Mouse (Mus musculus): ENCODE data around the gene Pald1. TPM values are rescaled to one million over a fixed set of nuclear protein-coding genes. Genes with fewer than 3 reads are reported as not detected.

Gene Pald1
- polyA plus RNA-seq, 1 experiment from 2014 or later, result 3.7 TPM

- DNase-seq, result no peak
- WGBS (ENCODE audit: insufficient replicate concordance), result 26% methylated on average over 9 of the region's 9 CpGs
- Histone ChIP-seq H3K27me3 (ENCODE audit: insufficient read depth, low read length) (peaks cover 16% of the 10 kb centered on the region; the same call in 1 of the 2 replicates), H3K4me2 (ENCODE audit: low read depth, low read length) (0 out of 2 replicates have a peak overlapping the region, but pooled peaks have one; percentile 18), H3K4me1 (ENCODE audit: insufficient read depth) (peaks cover 25% of the 10 kb centered on the region), H3K4me3 (ENCODE audit: low read depth, low read length) (no peak overlapping the region), H3K9me3 (ENCODE audit: low read length) (no peaks in the 10 kb centered on the region), H3K36me3 (replicated peaks; ENCODE audit: insufficient read depth, low read length) (no peaks in the 10 kb centered on the region), H3K9ac (replicated peaks) (no peak overlapping the region), H3K27ac (ENCODE audit: low read depth) (no peak overlapping the region)
- ATAC-seq, result no peak
- TF ChIP-seq CTCF (IDR thresholded peaks at IDR 0.05; ENCODE audit: low read depth), result no peak
- TF ChIP-seq EP300 (IDR thresholded peaks at IDR 0.05; ENCODE audit: low read depth), result no peak
These were observed 3.1 kb downstream of the Pald1 start for GRCm38 (mm10) chr10:61380186-61380585.

- no peaks in the 10 kb centered on the region for H3K9me3 ChIP-seq (ENCODE audit: low read length)
- no peak overlapping the region for H3K4me3 ChIP-seq (ENCODE audit: low read depth, low read length)
- no peak overlapping the region for H3K9ac ChIP-seq (replicated peaks)
- peaks cover 16% of the 10 kb centered on the region; the same call in 1 of the 2 replicates for H3K27me3 ChIP-seq (ENCODE audit: insufficient read depth, low read length)
- H3K4me1 ChIP-seq (ENCODE audit: insufficient read depth), result peaks cover 32% of the 10 kb centered on the region
- H3K36me3 ChIP-seq (replicated peaks; ENCODE audit: insufficient read depth, low read length), result no peaks in the 10 kb centered on the region
- ATAC-seq, result no peak
- TF ChIP-seq CTCF (IDR thresholded peaks at IDR 0.05; ENCODE audit: low read depth), result no peak
- DNase-seq, result no peak
- no peak overlapping the region for H3K4me2 ChIP-seq (ENCODE audit: low read depth, low read length)
- WGBS (ENCODE audit: insufficient replicate concordance), result 86% methylated on average over 13 of the region's 13 CpGs
- H3K27ac ChIP-seq (ENCODE audit: low read depth), result no peak overlapping the region
These were observed 3.8 kb downstream of the Pald1 start for GRCm38 (mm10) chr10:61379340-61380040.

DNA sequence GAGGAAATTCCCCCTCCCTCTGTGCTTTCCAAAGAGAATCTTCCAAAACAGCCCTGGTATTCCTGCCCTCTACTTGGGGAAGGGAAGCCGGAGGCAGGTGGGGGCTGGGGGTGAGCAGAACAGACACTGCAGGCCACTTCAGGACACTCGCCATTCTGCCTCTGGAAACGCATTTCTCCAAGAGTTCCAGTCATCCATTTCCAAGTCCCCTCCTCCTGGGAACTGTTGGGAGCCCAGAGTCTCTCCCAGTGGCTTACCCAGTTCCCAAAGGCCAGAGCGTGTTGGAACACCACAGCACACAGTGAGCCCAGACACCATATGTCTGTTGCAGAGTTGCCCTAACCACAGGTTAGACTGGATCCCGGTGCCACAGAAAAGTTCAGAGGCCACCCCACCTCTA, 4.6 kb downstream of the Pald1 start:
- Histone ChIP-seq H3K36me3 (replicated peaks; ENCODE audit: insufficient read depth, low read length) (no peaks in the 10 kb centered on the region), H3K9ac (replicated peaks) (no peak overlapping the region), H3K27me3 (ENCODE audit: insufficient read depth, low read length) (peaks cover 16% of the 10 kb centered on the region; the same call in 1 of the 2 replicates), H3K4me3 (ENCODE audit: low read depth, low read length) (no peak overlapping the region), H3K4me1 (ENCODE audit: insufficient read depth) (peaks cover 35% of the 10 kb centered on the region), H3K9me3 (ENCODE audit: low read length) (no peaks in the 10 kb centered on the region), H3K27ac (ENCODE audit: low read depth) (no peak overlapping the region), H3K4me2 (ENCODE audit: low read depth, low read length) (no peak overlapping the region)
- TF ChIP-seq CTCF (IDR thresholded peaks at IDR 0.05; ENCODE audit: low read depth) (no peak), EP300 (IDR thresholded peaks at IDR 0.05; ENCODE audit: low read depth) (no peak)
- ATAC-seq (no peak), DNase-seq (no peak)
- 75% methylated on average over 5 of the region's 5 CpGs for WGBS (ENCODE audit: insufficient replicate concordance)

GRCm38 (mm10) chr10:61378050-61378449, 5.3 kb downstream of the Pald1 start:
- TF ChIP-seq CTCF (IDR thresholded peaks at IDR 0.05; ENCODE audit: low read depth), result no peak
- TF ChIP-seq EP300 (IDR thresholded peaks at IDR 0.05; ENCODE audit: low read depth), result no peak
- H3K4me1 ChIP-seq (ENCODE audit: insufficient read depth), result peaks cover 32% of the 10 kb centered on the region

DNA sequence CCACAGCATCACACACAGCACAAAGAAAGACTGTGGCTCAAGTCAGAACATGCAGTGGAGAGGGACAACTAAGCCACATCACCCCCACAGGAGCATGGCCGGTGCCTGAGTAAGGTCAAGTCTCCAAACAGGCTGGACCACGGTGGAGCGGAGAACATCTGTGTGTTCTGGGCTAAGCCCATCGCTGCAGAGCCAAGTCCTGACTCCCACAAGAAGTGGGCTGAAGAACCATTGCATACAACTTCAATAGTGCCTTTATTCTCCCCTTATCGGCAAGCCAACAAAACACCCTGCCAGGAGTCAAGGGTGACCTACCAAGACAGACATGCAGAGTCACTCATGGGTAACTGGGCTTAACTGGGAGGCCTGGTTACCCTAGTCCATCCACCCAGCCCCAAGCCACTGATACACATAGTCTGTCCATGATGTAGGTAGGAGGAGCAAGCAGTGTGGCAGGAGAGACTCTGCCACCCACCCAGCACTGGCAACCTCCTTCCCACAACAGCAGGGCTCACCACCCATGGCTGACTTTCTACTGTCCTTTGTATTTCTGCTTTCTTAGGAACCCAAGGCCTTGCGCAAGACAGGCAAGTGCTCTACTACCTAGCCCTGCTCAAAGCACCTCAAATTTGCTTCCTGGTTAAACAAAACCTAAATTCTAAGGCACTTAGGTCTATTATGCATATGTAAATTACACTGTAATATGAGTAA, 8.4 kb downstream of the Pald1 start:
- ATAC-seq (no peak), DNase-seq (no peak)
- Histone ChIP-seq H3K27ac (ENCODE audit: low read depth) (peak overlapping the region; percentile 0), H3K36me3 (replicated peaks; ENCODE audit: insufficient read depth, low read length) (no peaks in the 10 kb centered on the region), H3K4me1 (ENCODE audit: insufficient read depth) (peaks cover 20% of the 10 kb centered on the region), H3K9ac (replicated peaks) (no peak overlapping the region), H3K4me3 (ENCODE audit: low read depth, low read length) (no peak overlapping the region), H3K9me3 (ENCODE audit: low read length) (no peaks in the 10 kb centered on the region), H3K4me2 (ENCODE audit: low read depth, low read length) (no peak overlapping the region; the same call in 1 of the 2 replicates), H3K27me3 (ENCODE audit: insufficient read depth, low read length) (no peaks in the 10 kb centered on the region)
- TF ChIP-seq EP300 (IDR thresholded peaks at IDR 0.05; ENCODE audit: low read depth), result no peak
- no peak for TF ChIP-seq CTCF (IDR thresholded peaks at IDR 0.05; ENCODE audit: low read depth)
- 73% methylated on average over 6 of the region's 6 CpGs for WGBS (ENCODE audit: insufficient replicate concordance)

More at GRCm38 (mm10) chr10:61378050-61378449, 5.3 kb downstream of the Pald1 start:
- H3K36me3 ChIP-seq (replicated peaks; ENCODE audit: insufficient read depth, low read length), result no peaks in the 10 kb centered on the region
- H3K9ac ChIP-seq (replicated peaks), result no peak overlapping the region
- no peak overlapping the region for H3K4me3 ChIP-seq (ENCODE audit: low read depth, low read length)
- no peak for ATAC-seq
- H3K9me3 ChIP-seq (ENCODE audit: low read length), result no peaks in the 10 kb centered on the region
- no peak for DNase-seq
- no peak overlapping the region for H3K27ac ChIP-seq (ENCODE audit: low read depth)
- no peak overlapping the region for H3K4me2 ChIP-seq (ENCODE audit: low read depth, low read length)
- WGBS (ENCODE audit: insufficient replicate concordance), result 77% methylated on average over 5 of the region's 5 CpGs
- peaks cover 11% of the 10 kb centered on the region; the same call in 1 of the 2 replicates for H3K27me3 ChIP-seq (ENCODE audit: insufficient read depth, low read length)

- no peak for TF ChIP-seq EP300 (IDR thresholded peaks at IDR 0.05; ENCODE audit: low read depth)
- no peak overlapping the region for H3K4me2 ChIP-seq (ENCODE audit: low read depth, low read length)
- peak overlapping the region; percentile 0; the same call in 1 of the 2 replicates for H3K27ac ChIP-seq (ENCODE audit: low read depth)
- H3K4me3 ChIP-seq (ENCODE audit: low read depth, low read length), result no peak overlapping the region
- H3K9me3 ChIP-seq (ENCODE audit: low read length), result no peaks in the 10 kb centered on the region
- DNase-seq (peak; percentile 67), ATAC-seq (0 out of 2 replicates have a peak, but pooled peaks have one; percentile 24)
- 21% methylated on average over 4 of the region's 4 CpGs for WGBS (ENCODE audit: insufficient replicate concordance)
- no peak overlapping the region for H3K9ac ChIP-seq (replicated peaks)
- H3K36me3 ChIP-seq (replicated peaks; ENCODE audit: insufficient read depth, low read length), result no peaks in the 10 kb centered on the region
- peaks cover 18% of the 10 kb centered on the region for H3K4me1 ChIP-seq (ENCODE audit: insufficient read depth)
- H3K27me3 ChIP-seq (ENCODE audit: insufficient read depth, low read length), result no peaks in the 10 kb centered on the region
These were observed 9.3 kb downstream of the Pald1 start for GRCm38 (mm10) chr10:61374076-61374475.
